Mouse (Mus musculus): ENCODE data around the gene Dzip1l. TPM values are rescaled to one million over a fixed set of nuclear protein-coding genes. Genes with fewer than 3 reads are reported as not detected.

The Dzip1l gene
- total RNA-seq, 2 experiments from 2014 or later: not detected

GRCm38 (mm10) chr9:99709588-99710248 lies 80.4 kb downstream of the Dzip1l start:
- no peak for ATAC-seq (replicated peaks; ENCODE audit: poor library complexity, severe bottlenecking)

- ATAC-seq (replicated peaks; ENCODE audit: poor library complexity, severe bottlenecking): no peak
Observed at GRCm38 (mm10) chr9:99710297-99710696, 81.0 kb downstream of the Dzip1l start.

GRCm38 (mm10) chr9:99717134-99717533 lies 87.8 kb downstream of the Dzip1l start, which contains the start of gene Cldn18:
TSS of gene Cldn18 (minus strand) at chr9:99717267.
- no peak for ATAC-seq (replicated peaks; ENCODE audit: poor library complexity, severe bottlenecking)

Other genes starting within 250 kb of the Dzip1l start
- gene Mras, start 192.1 kb upstream of the Dzip1l start, total RNA-seq (2014; fragmentation: Nextera tagmentation): 6.7 and 19.6 TPM in 2 replicates
- 3.2 and 9.2 TPM in 2 replicates for gene Mras, start 192.1 kb upstream of the Dzip1l start, total RNA-seq (2017)
- not detected in 2 replicates for gene Nme9, start 178.0 kb upstream of the Dzip1l start, total RNA-seq (2014; fragmentation: Nextera tagmentation)
- gene Nme9, start 178.0 kb upstream of the Dzip1l start, total RNA-seq (2017): not detected in 2 replicates
- 23.7 and 28.9 TPM in 2 replicates for gene Armc8, start 60.6 kb upstream of the Dzip1l start, total RNA-seq (2014; fragmentation: Nextera tagmentation)
- 28.1 and 30.5 TPM in 2 replicates for gene Armc8, start 60.6 kb upstream of the Dzip1l start, total RNA-seq (2017)
- gene Dbr1, start 53.7 kb upstream of the Dzip1l start, total RNA-seq (2014; fragmentation: Nextera tagmentation): 26.2 and 39.6 TPM in 2 replicates
- 50.5 and 65.8 TPM in 2 replicates for gene Dbr1, start 53.7 kb upstream of the Dzip1l start, total RNA-seq (2017)
- not detected in 2 replicates for gene A4gnt, start 17.0 kb upstream of the Dzip1l start, total RNA-seq (2014; fragmentation: Nextera tagmentation)
- gene A4gnt, start 17.0 kb upstream of the Dzip1l start, total RNA-seq (2017): not detected in 2 replicates
- gene Cldn18, start 87.8 kb downstream of the Dzip1l start, total RNA-seq (2014; fragmentation: Nextera tagmentation): not detected in 2 replicates
- gene Cldn18, start 87.8 kb downstream of the Dzip1l start, total RNA-seq (2017): not detected in 2 replicates
- not detected in 2 replicates for gene Sox14, start 246.7 kb downstream of the Dzip1l start, total RNA-seq (2014; fragmentation: Nextera tagmentation)
- gene Sox14, start 246.7 kb downstream of the Dzip1l start, total RNA-seq (2017): not detected in 2 replicates